Mouse (Mus musculus): ENCODE measurements around the gene Spaca4.

- TF ChIP-seq CTCF (IDR thresholded peaks at IDR 0.05; ENCODE audit: control insufficient read depth, insufficient read depth, low read length): no peak
- no peak for TF ChIP-seq POLR2A (IDR thresholded peaks at IDR 0.05; ENCODE audit: borderline replicate concordance, control insufficient read depth, low read depth, low read length)
Measured at GRCm38 (mm10) chr7:45725151-45725550, 462 bp downstream of the Spaca4 start.

Data from bone marrow, adult 2 months (tissue).